Mouse (Mus musculus) forebrain, embryonic 13.5 days (tissue): ENCODE measurements around the gene Klhdc1. TPM values are rescaled to one million over a fixed set of nuclear protein-coding genes. Genes with fewer than 3 reads are reported as not detected.
A peak's percentile ranks its signal among the peaks of the same experiment; 100 is the strongest.

ENCODE experiments used
- ATAC-seq: fragments of 200-750 bp; cut with Nextera tagmentation; 2 replicates; pipeline ENCODE4 v1.8.0; 2017
- H3K27ac ChIP-seq: fragments of 300-500 bp; sonication (generic); 2 replicates; pipeline ENCODE4 v1.5.1; 2015; ENCODE audit warnings: inconsistent platforms, mild to moderate bottlenecking, moderate library complexity
- H3K27me3 ChIP-seq: fragments of 300-500 bp; sonication (generic); 2 replicates; pipeline ENCODE4 v1.6.1; 2015; ENCODE audit warnings: mild to moderate bottlenecking, inconsistent platforms
- H3K36me3 ChIP-seq: fragments of 300-500 bp; sonication (generic); 2 replicates; pipeline ENCODE4 v1.6.1; 2015; ENCODE audit warnings: mild to moderate bottlenecking, inconsistent platforms; ENCODE audit not compliant: poor library complexity, severe bottlenecking
- H3K4me1 ChIP-seq: fragments of 300-500 bp; sonication (generic); 2 replicates; pipeline ENCODE4 v1.6.1; 2015; ENCODE audit warnings: inconsistent platforms
- H3K4me2 ChIP-seq: fragments of 300-500 bp; sonication (generic); 2 replicates; pipeline ENCODE4 v1.6.1; 2015; ENCODE audit warnings: inconsistent platforms, mild to moderate bottlenecking, moderate library complexity
- H3K4me3 ChIP-seq: fragments of 300-500 bp; sonication (generic); 2 replicates; pipeline ENCODE4 v1.5.1; 2015; ENCODE audit warnings: mild to moderate bottlenecking, inconsistent platforms
- H3K9ac ChIP-seq: fragments of 300-500 bp; sonication (generic); 2 replicates; pipeline ENCODE4 v1.6.1; 2015; ENCODE audit warnings: mild to moderate bottlenecking, inconsistent platforms
- H3K9me3 ChIP-seq: fragments of 300-500 bp; sonication (generic); replicated peaks from 2 replicates; pipeline ENCODE4 v1.6.1; 2016; ENCODE audit warnings: inconsistent platforms
- WGBS: fragments of 180-500 bp; shearing (Covaris S2); methylation state at CpG from one replicate; pipeline ENCODE4 v1.1.7; 2015; 5-methylcytosine and 5-hydroxymethylcytosine counted together
- polyA plus RNA-seq: library from polyadenylated mRNA; unstranded; fragments of >200 nt; fragmentation: Nextera tagmentation; extraction: Ambion mirVana; gene quantifications from 2 replicates; pipeline ENCODE4 v1.2.1, GENCODE M21; 2015

Klhdc1 gene
- polyA plus RNA-seq, 1 experiment from 2014 or later = 6.4 TPM

DNA sequence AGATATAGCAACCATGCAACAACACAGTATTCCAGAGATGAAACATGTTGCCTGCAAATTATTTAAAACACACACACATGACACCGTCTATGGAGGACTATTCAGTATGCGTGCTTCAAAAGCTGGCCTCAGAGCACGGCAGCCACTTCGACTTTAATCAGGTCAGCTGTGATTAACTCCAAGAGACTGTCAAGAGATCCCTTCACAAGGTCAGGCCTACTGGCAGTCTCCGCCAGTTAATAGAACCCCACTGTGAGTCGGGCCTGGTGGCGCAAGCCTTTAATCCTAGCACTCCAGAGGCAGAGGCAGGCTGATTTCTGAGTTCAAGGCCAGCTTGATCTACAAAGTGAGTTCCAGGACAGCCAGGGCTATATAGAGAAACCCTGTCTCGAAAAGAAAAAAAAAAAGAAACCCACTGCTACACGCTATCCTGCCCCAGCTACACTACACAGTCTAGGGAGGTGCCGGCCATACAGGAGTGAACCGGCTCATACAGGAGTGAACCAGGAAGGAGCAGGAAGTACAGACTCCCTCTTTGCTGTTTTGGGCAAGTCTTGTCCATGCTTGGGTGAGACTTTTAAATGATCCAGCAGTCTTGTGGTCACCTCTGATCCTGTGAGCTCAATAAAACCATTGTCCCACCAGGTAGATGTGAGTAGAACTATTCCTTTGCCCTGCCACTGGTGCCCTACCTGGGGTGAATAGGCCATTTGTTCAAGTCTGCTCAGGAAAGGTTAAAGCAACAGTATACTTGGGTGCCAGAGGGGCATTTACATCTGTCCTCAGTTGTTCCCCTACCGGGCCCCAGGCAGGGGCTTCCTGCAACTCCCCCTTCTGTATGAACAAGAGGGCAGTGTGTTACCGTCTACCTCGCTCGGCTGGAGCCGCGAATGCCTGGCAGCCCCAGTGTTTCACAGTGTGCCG lies 30.7 kb upstream of the Klhdc1 start:
- no peak overlapping the region for H3K4me3 ChIP-seq
- WGBS = 88% methylated on average over 18 of the region's 18 CpGs
- no peak overlapping the region for H3K9ac ChIP-seq
- peaks cover 46% of the 10 kb centered on the region for H3K36me3 ChIP-seq
- H3K4me2 ChIP-seq = no peak overlapping the region
- no peaks in the 10 kb centered on the region for H3K9me3 ChIP-seq
- H3K27me3 ChIP-seq = no peaks in the 10 kb centered on the region
- H3K4me1 ChIP-seq = no peaks in the 10 kb centered on the region
- ATAC-seq = no peak
- no peak overlapping the region for H3K27ac ChIP-seq

DNA sequence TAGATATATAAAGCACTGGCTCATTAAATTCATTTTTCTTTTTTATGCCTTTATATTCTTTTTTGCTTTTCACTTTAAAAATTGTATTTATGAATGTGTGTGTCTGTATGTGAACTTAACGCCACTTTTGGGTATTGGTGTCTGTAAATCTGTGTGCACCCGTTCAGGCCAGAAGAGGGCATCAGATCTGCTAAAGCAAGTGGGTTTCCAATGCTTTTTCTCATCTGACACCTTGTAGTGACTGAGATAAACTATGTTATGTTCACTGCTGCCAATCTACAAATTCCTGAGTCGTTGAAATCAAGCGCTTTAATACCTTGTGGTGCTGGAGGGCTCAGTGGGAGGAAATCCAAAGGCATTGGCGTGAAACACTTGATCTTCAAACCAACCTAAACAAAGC lies 29.9 kb upstream of the Klhdc1 start:
- no peaks in the 10 kb centered on the region for H3K27me3 ChIP-seq
- WGBS = 84% methylated on average over 5 of the region's 5 CpGs
- no peak overlapping the region for H3K27ac ChIP-seq
- H3K9ac ChIP-seq = no peak overlapping the region
- peaks cover 50% of the 10 kb centered on the region for H3K36me3 ChIP-seq
- ATAC-seq = no peak
- no peaks in the 10 kb centered on the region for H3K4me1 ChIP-seq
- no peak overlapping the region for H3K4me2 ChIP-seq
- H3K4me3 ChIP-seq = no peak overlapping the region
- no peaks in the 10 kb centered on the region for H3K9me3 ChIP-seq

DNA sequence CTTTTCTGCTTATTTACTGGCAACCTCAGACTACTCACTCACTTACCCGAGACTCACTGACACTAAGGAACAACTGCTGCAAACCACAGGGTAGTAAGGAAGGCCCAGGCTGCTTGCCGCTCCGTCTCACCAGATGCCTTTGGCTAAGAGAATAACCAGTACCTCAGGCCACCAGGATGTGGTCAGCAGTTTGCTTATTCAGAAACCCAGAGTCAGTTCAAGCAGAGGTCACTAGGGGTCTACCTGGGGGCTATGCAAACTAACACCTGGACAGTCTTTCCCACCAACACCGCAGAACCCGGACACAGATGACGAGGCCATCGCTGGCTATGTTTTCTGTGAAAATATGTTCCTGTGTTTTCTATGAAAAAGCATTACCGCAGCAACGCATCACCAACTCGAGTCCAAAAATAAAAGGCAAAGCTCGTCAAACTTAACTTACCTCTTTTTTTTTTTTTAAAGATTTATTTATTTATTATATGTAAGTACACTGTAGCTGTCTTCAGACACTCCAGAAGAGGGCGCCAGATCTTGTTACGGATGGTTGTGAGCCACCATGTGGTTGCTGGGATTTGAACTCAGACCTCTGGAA lies 27.7 kb upstream of the Klhdc1 start:
- H3K4me2 ChIP-seq = no peak overlapping the region
- 95% methylated on average over 13 of the region's 13 CpGs for WGBS
- no peaks in the 10 kb centered on the region for H3K4me1 ChIP-seq
- H3K9ac ChIP-seq = no peak overlapping the region
- H3K27me3 ChIP-seq = no peaks in the 10 kb centered on the region
- no peak overlapping the region for H3K27ac ChIP-seq
- H3K36me3 ChIP-seq = peaks cover 56% of the 10 kb centered on the region
- no peak for ATAC-seq
- no peak overlapping the region for H3K4me3 ChIP-seq
- H3K9me3 ChIP-seq = no peaks in the 10 kb centered on the region

DNA sequence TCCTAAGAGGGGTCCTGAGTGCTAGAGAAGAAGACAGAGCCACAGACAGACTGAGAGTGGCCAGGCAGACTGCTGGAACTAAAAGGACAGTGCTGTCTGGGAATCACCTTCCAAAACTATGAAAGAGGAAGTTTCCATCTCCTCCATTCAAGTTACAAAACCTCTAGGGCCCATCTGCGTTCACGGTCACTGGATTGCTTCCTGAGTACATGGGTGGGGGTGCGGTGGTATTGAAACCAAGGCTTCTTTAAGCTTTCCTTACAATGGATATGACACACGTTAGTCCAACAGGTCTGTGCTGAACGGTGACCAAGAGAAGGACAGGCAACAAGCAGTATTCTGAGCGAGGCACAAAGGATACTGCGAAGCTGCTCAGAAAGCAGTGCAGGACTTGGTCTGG lies 26.6 kb upstream of the Klhdc1 start:
- ATAC-seq = no peak
- WGBS = 96% methylated on average over 7 of the region's 7 CpGs
- no peak overlapping the region for H3K9ac ChIP-seq

DNA sequence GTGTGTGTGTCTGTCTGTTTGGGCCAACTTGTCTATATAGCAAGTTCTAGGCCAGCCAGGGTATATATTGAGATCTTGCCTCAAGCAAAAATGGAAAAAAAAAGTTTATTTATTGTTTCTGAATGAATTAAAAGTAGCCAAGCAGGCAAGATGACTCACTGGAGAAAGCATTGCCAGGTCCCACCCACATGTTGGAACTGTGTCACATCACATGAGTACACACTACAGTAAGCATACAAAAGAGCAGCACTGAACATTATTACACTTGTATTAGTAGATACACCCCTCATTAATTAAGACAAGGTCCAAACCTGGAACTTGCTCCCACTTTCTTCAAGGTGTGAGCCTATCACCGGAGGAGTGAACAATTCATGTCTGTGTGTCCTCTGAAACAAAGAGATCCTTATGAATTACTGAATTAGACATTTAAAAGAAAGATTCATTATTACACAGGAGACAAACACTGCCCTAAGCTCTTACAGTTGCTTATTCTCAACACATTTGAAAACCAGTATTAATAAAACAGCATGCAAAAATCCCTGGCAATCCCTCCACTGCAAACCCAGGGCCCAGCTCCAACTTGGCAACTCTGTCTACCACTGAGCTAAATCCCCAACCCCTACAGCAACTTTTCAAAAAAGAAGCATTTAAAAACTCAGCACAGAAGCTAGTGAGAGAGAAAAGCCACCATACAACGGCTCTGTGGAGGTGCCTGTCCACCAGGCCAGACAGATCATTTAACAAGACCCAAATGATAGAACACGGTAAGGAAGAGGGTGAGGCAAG lies 25.8 kb upstream of the Klhdc1 start:
- no peak overlapping the region for H3K27ac ChIP-seq
- peaks cover 58% of the 10 kb centered on the region for H3K36me3 ChIP-seq
- H3K4me2 ChIP-seq = no peak overlapping the region
- H3K4me1 ChIP-seq = no peaks in the 10 kb centered on the region
- 85% methylated on average over 3 of the region's 3 CpGs for WGBS
- H3K9ac ChIP-seq = no peak overlapping the region
- no peak overlapping the region for H3K4me3 ChIP-seq
- H3K27me3 ChIP-seq = no peaks in the 10 kb centered on the region
- ATAC-seq = peak; percentile 51; the same call in 1 of the 2 replicates
- H3K9me3 ChIP-seq = no peaks in the 10 kb centered on the region

More for the DNA sequence above, 26.6 kb upstream of the Klhdc1 start:
- Histone ChIP-seq H3K4me2 (no peak overlapping the region), H3K27ac (no peak overlapping the region), H3K27me3 (no peaks in the 10 kb centered on the region), H3K36me3 (peaks cover 59% of the 10 kb centered on the region), H3K4me3 (no peak overlapping the region), H3K4me1 (no peaks in the 10 kb centered on the region), H3K9me3 (no peaks in the 10 kb centered on the region)

DNA sequence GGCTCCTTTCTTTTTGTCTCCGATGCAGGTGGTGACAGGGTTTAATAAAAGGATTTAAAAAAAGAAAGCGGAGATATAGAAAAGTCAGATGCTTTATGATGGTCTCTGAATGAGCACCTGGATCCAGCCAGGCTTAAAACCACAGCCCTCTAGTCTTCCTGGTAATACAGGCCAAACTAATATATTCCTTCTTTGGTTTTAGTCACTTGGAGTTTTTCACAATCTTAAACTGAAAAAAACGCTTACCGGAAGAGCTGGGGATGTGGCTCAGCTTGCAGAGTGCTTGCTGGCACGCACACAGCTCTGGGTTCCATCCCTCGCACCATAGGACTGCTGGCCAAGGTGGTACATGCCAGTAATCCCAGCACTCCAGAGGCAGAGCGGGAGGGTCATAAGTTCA lies 24.4 kb upstream of the Klhdc1 start:
- no peaks in the 10 kb centered on the region for H3K4me1 ChIP-seq
- ATAC-seq = no peak
- peaks cover 62% of the 10 kb centered on the region for H3K36me3 ChIP-seq
- no peak overlapping the region for H3K27ac ChIP-seq
- no peaks in the 10 kb centered on the region for H3K9me3 ChIP-seq
- no peak overlapping the region for H3K9ac ChIP-seq
- H3K27me3 ChIP-seq = no peaks in the 10 kb centered on the region
- 94% methylated on average over 7 of the region's 7 CpGs for WGBS
- H3K4me2 ChIP-seq = no peak overlapping the region
- no peak overlapping the region for H3K4me3 ChIP-seq

DNA sequence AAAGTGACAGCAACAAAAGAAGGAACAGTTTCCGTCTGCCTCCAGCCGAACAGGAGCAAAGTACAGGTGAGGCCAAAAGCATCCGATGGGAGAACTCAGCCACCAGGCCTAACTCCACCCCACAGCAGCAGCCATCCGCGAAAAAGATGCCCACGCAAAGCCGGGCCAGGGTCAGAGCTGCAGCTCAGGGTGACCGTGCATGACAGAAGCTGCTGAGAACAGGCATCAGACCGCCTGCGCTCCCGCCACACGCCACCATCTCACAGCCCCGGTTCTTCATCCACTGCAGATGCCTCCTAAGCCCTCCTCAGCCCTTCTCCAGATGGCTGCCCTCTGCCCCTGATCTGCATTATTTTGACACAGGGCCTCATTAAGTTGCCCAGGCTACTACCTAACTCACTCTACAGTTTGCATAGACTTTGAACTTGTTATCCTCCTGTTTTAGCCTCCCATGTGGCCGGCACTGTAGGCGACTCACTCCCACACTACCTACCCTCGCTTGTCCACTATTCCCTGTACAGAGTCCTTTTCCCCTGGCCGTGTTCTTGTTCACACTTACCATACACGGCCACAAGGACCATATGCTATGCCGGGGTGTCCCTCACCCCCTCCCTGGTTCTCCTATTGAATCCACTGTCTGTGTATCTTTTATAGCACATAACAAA lies 20.2 kb upstream of the Klhdc1 start:
- Histone ChIP-seq H3K4me2 (no peak overlapping the region), H3K4me1 (no peaks in the 10 kb centered on the region), H3K4me3 (no peak overlapping the region), H3K27ac (no peak overlapping the region), H3K9me3 (no peaks in the 10 kb centered on the region), H3K27me3 (no peaks in the 10 kb centered on the region), H3K9ac (no peak overlapping the region), H3K36me3 (peaks cover 43% of the 10 kb centered on the region)
- WGBS = 93% methylated on average over 19 of the region's 19 CpGs
- no peak for ATAC-seq

DNA sequence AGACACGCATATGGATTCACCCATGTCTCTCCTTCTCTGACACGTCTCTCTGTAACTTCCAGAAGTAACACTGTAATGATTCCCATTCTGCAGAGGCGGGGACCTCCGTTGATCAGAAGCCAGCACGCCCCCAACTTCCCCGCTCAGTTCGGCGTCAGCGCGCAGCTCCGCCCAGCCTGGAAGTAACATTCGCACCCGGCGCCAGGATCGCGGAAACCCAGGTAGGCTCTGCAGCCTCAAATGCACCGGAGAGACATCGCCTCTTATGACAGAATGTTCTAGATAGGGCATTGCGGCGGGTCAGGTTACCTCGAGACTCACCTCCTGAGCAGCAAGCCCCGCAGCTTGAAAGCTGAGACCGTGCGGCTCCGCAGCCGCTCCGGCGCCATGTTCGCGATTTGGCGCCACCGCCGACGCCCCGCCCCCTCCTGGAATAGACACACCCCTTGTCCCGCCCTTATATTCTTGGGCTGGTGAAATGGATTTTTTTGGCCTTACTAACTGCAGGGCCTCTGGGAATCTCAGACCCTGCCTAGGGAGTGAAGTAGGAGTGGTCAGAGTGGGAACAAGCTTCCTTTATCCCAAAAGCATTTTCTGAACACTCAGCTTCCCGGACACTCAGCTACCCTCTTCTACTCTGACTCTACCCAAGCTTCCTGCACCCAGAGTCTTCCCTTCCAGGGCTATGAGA lies 13.1 kb upstream of the Klhdc1 start, which contains the start of gene Pole2:
Gene Pole2, minus strand, starts transcription at position 420 of the 691 bp plus-strand sequence.
- Histone ChIP-seq H3K4me1 (peaks cover 7% of the 10 kb centered on the region), H3K36me3 (peaks cover 10% of the 10 kb centered on the region), H3K4me3 (peak within 1 kb of the TSS; percentile 67), H3K4me2 (peak within 1 kb of the TSS; percentile 63), H3K9me3 (no peaks in the 10 kb centered on the region), H3K27ac (no peak within 1 kb of the TSS; the same call in none of the 2 replicates), H3K9ac (peak within 1 kb of the TSS; percentile 68), H3K27me3 (no peaks in the 10 kb centered on the region)
- ATAC-seq = peak; percentile 96
- under 1% methylated on average over 37 of the region's 37 CpGs for WGBS

DNA sequence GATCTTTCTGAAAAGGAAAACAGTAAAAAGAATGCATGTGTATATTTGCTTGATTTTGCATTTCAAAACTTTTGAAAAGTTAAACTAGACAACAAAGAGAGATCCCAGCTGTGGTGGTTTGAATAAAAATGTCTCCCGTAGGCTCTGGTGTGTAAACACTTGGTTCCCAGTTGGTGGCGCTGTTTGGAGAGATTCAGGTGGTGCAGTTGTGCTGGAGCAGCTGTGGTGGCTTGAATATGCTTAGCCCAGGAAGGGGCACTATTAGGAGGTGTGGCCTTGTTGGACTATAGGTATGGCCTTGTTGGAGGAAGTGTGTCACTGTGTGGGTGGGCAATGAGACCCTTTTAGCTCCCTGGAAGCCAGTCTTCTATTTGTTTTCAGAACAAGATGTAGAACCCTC lies 11.7 kb upstream of the Klhdc1 start:
- Histone ChIP-seq H3K4me3 (no peak overlapping the region), H3K27ac (no peak overlapping the region), H3K27me3 (no peaks in the 10 kb centered on the region), H3K9ac (no peak overlapping the region), H3K9me3 (no peaks in the 10 kb centered on the region), H3K4me1 (peaks cover 7% of the 10 kb centered on the region), H3K4me2 (no peak overlapping the region), H3K36me3 (peaks cover 5% of the 10 kb centered on the region; the same call in 1 of the 2 replicates)
- no peak for ATAC-seq
- WGBS = 70% methylated on average over 2 of the region's 2 CpGs

DNA sequence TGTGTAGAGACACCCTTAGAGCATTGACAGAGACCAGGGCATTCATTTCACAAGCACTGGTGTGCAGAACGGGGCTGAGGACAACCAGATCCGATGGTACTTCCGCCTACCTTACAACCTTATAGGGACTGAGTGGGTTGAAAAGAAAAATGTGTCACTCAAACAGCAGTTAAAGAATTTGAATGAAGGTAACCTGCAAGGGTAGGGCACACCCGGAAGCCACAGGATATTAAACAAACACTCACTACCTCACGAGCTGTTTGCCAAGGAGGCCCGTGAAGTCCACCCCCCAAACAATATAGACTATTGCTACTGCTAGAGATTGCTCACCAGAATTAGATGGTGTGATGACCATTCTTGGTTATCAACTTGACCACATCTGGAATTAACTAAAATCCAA lies 5.2 kb upstream of the Klhdc1 start:
- 91% methylated on average over 6 of the region's 6 CpGs for WGBS
- Histone ChIP-seq H3K4me2 (no peak overlapping the region), H3K27me3 (no peaks in the 10 kb centered on the region), H3K9me3 (no peaks in the 10 kb centered on the region), H3K4me1 (peaks cover 2% of the 10 kb centered on the region; the same call in 1 of the 2 replicates), H3K36me3 (no peaks in the 10 kb centered on the region), H3K27ac (no peak overlapping the region), H3K4me3 (no peak overlapping the region), H3K9ac (no peak overlapping the region)
- ATAC-seq = no peak

DNA sequence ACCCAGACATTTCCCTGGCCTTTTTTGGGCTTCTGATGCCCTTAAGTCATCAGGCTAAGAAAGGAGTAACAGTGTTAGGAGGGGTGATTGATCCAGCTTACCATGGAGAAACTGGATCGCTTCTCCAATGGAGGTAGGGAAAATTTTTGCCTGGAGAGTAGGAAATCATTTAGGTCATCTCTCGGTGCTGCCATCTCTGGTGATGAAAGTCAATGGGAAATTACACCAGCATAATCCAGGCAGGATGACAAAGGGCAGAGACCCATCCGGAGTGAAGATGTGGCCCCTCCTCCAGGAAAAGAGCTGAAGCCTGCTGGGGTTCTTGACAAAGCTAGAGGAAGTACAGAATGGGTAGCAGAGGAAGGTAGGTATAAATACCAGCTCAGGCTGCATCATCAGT lies 2.7 kb upstream of the Klhdc1 start:
- Histone ChIP-seq H3K9ac (no peak overlapping the region), H3K36me3 (no peaks in the 10 kb centered on the region), H3K4me3 (no peak overlapping the region), H3K27ac (no peak overlapping the region), H3K9me3 (no peaks in the 10 kb centered on the region), H3K27me3 (no peaks in the 10 kb centered on the region), H3K4me1 (peaks cover 10% of the 10 kb centered on the region; the same call in 1 of the 2 replicates), H3K4me2 (no peak overlapping the region)
- WGBS = 53% methylated on average over 3 of the region's 3 CpGs
- ATAC-seq = no peak
